Mouse (Mus musculus) ES-E14 (cell line): Measurements from ENCODE around the gene Jup.

Experiments used
- CHD2 ChIP-seq: IDR thresholded peaks from 2 replicates; pipeline ENCODE4 v1.6.1; 2014; ENCODE audit warnings: mild to moderate bottlenecking, low read depth, low read length, inconsistent platforms
- MAFK ChIP-seq: IDR thresholded peaks from 2 replicates; pipeline ENCODE4 v1.6.1; 2014; ENCODE audit warnings: mild to moderate bottlenecking, low read depth, low read length, inconsistent platforms; ENCODE audit not compliant: insufficient read depth
- ZC3H11A ChIP-seq: IDR thresholded peaks from 2 replicates; pipeline ENCODE4 v1.6.1; 2012; ENCODE audit warnings: low read depth, mild to moderate bottlenecking, inconsistent platforms, low read length, borderline replicate concordance

DNA sequence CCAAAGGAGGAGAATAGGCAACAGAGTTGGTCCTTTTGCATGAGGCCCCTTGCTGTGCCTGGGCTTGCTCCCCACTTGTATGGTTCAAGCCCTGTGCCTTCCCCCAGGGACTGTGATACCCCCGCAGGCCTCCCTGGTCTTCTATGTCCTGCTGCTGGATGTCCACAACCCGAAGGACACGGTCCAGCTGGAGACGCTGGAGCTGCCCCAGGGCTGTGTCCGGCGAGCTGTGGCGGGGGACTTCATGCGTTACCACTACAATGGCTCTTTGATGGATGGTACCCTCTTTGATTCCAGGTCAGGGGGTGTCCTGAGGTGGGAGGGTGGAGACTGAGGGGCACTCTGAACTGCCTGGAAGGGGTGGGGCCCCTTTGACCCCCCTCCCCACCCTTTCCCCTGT is 24.0 kb upstream of the Jup start:
- no peak for TF ChIP-seq MAFK
- TF ChIP-seq CHD2: no peak
- no peak for TF ChIP-seq ZC3H11A
